Mouse (Mus musculus): ENCODE measurements at regions not wholly inside any gene's neighbourhood (a gene's known extent, or its start where the extent isn't known, plus 50 kb on each side); places are given as distances from the start of the nearest gene placed in this dataset.

GRCm38 (mm10) chr16:75487915-75488314 lies 97.9 kb downstream of the Lipi start:
- no peak for DNase-seq

- no peak for DNase-seq
Measured at GRCm38 (mm10) chr16:75483878-75484277, 102.0 kb downstream of the Lipi start.

DNA sequence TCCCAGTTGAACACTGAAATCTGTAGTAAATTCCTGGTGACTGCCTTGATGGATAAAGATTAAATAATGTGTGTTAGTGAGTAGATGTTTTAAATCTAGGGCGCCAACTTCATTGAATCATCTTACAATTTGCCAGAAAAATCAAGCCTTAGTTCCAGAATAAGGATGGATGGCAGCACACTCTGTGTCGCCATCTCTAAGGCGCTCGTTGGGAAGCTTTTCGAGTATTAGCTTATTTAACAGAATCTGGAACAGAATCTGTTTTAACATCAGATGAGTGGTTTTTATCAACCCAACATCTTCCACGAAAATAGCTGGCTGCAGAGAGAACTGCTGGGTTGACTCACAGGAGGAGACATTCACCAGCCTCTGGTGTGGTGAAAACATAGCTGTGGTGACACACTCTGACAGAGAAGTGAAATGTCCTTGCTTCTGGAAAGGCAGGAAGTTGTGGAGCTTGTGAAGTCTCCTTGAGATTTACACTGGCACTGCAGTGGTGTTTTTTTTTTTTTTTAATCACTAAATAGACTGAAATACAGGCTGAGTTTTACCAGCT lies 120.4 kb downstream of the Lipi start:
- DNase-seq, result no peak

GRCm38 (mm10) chr16:75462136-75462535 lies 123.7 kb downstream of the Lipi start:
- no peak for DNase-seq

DNA sequence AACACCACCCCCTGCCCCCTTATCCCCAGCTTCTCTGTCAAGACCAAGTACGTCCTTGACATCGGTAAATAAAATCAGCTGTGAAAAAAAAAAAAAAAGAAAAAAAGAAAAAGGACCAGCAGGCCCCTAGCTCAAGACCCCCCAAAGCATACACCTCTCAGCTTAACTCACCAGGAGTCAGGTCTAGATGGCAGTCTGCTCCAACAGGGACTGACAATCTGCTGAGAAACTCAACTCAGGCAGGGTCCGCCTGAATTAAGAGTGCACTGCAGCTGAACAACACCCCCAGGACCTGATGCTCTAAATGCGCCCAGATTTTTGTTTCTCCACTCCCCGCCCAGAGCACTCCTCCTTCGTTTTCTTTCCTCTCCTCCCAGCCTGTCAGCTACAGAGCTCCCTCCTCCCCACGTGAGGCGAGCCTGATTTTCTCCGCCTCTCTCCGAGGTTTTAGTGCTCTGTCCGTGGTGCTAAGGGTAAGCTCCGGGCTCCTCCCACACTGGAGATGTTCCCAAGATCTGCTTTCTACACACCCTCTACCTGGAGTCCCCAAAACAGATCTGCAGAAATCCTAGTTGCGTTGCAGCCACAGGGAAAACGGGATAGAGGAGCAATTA lies 138.9 kb downstream of the Lipi start:
- DNase-seq, result peak; percentile 58 to 64

GRCm38 (mm10) chr16:75439296-75439695 lies 146.6 kb downstream of the Lipi start:
- DNase-seq, result no peak

DNA sequence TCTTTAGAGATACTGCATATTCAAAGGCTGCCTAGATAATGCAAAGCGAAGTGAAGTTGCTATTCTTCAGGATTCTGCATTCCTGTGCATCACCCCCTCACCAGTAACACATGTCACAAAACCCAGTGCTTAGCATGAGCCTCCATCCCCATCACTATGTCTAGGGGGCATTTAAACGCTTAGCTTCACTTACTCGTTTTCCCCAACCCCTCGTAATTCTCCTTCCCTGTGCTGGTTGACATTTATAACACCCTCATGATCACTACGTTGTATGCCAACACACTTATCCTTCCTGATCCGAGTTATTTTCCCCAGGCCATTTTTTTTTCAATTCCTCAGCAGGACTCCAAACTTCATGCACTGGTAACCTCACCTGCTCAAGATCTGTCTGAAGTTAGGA lies 152.6 kb downstream of the Lipi start:
- no peak for DNase-seq

- DNase-seq, result no peak
Measured at GRCm38 (mm10) chr16:75384526-75385222, 201.2 kb downstream of the Lipi start.

DNA sequence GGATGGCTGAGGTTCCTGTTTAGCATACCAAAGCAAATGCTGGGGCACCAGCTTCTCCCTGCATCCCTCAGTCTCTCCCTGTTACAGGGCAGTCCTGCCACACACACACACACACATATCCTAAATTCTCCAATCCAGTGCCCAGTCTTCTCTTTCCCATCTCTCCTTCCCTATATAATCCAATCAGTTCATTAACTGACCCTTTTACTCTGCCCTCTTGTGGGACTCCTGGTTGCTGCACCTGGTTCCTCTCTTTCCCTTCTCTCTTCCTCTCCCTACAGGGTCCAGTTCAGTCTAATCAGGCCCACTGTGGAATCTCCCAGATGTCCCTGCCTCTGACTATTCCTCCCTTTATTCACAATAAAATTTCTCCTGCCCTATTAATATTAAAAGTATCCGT lies 204.7 kb downstream of the Lipi start:
- peak in 1 of 2 experiments; percentile 5 for DNase-seq

DNA sequence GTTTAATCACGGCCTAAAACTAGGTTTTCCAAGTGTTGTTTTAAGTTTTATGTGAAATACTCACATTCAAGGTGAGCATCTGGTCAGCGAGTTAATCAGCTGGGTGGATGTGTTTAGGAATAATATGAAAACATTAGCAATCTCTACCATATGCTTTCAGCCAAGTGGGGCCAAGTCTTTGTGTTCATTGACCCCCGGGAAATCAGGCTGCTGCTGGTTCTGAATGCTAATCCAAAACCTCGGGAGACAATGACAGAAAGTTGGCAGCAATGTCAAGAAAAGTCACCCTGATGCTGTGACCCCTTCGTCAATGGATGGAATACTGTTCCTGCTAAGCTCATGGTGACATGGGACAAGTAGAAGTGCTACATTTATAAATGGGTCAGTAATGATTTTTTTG lies 216.2 kb downstream of the Lipi start:
- peak; percentile 14 to 23 for DNase-seq

DNA sequence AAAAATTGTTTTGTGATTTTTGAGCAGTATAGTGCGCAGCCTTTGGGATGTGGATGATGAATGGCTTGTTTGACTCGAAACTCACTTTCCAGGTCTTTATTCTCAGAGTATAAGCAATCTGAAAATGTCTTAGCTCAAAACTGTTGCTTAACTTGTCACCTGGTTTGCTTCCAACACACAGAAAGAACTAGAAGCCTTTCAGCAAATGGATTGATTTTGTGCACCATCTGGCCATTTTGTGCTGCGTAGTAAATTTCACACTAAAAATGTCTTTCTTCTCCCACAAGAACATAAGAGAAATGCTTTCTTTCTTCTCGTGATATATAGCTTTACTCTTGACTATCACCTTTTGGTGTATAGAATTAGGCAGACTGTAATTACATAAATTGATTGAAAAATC lies 219.1 kb downstream of the Lipi start:
- no peak for DNase-seq

DNA sequence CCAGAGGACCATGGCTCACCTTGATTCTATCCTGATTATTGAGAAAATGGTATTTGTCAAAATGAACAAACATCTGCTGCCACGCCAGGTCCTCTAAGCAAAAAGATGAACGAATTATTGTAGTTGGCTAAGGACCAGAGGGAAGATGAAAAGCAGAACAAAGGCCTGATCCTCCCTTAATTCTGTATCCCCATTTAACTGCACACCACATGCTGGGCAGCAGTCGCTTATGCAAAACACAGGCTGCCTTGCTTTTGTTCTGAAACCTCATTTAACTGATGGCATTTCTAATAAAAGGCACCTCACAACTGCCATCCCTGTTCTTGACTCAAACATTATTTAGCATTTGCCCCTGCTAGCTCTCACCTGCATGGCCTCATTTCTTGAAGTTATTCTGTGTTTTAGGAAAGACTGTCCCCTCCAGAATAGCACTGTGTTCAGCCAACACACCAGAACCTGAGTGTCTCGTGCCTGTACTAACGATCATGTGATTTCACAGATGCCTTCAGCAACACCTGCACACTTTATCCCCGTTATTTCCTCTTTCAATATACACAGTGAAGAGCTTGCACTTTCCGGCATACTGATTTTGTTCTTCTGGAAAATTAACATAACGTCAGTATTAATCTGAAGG lies 220.4 kb downstream of the Lipi start:
- peak; percentile 8 to 10 for DNase-seq

- peak; percentile 6 to 22 for DNase-seq
Measured at GRCm38 (mm10) chr16:75362095-75362494, 223.8 kb downstream of the Lipi start.

GRCm38 (mm10) chr16:75360791-75361190 lies 225.1 kb downstream of the Lipi start:
- no peak for DNase-seq

DNA sequence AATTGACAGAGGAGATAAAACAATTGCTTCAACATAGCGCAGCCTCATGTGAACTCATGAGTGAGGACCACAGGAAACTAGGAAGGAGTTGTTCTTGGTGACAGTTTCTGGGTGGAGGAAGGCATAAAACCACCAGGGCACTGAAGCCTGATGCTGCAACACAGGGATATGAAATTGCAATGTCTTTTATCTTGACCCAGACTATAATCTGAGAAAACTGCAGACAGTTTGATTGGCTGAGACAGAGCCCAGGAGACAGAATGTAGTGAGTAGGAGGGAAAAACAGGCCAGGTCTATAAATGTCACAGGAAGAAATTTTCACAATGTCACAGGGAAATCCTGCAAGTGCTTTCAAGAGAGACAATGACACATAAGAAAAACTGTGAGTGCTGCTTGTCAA lies 232.5 kb downstream of the Lipi start:
- DNase-seq, result no peak

DNA sequence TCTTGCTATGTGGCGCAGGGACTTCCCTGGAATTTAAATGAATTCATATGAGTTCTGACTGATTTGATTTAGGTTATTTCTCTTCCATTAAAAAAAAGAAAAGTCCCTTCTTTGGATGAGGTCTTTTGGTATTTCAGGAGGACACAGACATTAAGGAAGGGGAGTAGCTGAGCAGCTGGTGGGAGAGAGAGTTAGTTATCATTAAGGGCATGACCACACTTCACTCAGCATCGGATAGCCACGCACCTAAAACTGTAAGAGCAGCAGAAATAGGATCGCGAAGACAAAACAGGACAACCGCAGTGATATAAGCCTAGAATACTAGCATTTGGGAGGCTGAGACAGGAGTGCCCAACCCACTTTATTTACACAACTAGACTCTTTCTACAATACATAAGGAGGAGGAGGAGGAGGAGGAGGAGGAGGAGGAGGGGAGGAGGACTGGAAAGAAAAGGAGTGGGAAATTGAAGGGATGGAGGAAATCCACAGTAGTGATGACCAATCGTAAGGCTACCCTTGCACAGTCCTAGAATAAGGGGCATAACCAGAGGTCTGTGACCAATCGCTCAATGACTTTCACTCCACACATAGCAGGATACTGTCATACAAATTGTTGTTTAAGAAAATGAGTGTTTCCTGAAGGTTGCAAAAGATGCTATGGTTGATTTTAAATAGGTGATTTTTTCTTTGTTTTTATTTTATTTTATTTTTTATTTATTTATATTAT lies 241.5 kb downstream of the Lipi start:
- DNase-seq, result no peak

DNA sequence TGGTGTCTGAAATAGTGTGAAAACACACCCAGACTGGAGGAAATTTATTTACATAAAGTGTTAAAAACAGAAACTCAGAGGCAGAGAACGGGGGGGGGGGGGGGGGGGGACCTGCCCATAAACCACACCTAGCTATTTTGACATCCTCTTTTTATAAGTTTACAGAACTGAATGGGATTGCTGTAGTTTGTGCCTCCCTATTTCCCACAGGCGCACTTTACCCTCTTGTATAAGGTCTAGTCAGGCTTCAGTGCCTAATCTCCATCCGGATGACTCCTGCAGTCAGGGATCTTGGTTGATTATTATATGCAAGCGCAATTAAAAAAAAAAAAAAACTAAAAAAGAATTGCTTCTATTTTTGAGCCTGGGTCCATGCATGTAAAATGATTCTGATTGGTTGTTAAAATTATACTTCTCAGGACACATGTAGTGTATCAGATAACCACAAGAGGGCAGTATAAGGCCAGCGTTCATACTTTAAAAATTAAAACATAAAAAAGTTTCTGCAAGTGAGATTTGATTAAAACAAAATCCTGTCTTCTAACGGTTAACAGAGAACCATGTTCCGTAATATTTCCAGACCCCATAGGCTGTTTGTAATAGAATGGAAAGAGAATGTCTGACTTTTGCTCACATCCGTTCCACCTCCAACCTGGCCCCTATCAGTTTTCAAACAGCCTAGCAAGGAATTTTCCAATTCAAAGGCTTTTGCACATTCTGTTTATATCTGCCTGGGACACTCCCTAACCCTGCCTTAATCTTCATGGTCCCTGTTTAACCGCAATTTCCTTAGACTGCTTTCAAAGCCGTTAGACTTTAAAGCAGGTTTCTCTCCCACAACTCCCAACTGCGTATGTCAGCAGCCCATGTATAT lies 242.6 kb downstream of the Lipi start:
- peak; percentile 8 to 50 for DNase-seq

DNA sequence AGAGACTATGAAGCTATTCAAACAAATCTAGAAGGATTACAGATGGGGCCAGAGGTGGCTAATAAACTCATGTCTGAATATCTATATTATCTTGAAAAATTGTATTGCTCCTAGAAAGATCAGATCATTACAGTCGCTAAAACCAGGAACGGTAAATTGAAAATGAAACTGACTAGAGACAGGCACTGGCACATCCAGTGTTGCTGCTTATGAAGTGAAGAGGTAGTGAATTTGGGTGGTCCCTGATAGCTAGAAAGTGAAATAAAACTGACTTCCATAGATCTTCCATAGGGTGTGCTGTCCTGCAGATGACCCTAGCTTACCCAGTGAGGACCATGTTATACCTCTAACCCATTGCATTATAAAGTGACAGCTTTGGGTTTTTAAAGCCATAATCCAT lies 251.6 kb downstream of the Lipi start:
- DNase-seq, result no peak

DNA sequence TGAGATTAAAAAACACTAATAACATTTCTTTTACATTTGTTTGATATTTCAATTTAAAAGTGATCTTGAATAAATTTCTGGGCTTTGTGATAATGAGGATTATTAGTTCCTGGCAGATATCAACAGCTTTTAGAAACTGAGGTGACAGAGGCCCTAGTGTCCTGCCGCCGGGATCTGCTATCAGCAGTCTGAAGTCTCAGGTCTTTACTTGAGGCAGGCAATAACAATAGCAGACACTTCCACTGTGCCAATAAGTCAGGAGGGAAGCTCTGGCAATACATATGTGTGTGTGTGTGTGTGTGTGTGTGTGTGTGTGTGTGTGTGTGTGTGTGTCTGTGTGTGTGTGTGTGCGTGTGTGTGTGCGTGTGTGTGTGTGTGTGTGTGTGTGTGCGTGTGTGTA lies 252.1 kb downstream of the Lipi start:
- no peak for DNase-seq

DNA sequence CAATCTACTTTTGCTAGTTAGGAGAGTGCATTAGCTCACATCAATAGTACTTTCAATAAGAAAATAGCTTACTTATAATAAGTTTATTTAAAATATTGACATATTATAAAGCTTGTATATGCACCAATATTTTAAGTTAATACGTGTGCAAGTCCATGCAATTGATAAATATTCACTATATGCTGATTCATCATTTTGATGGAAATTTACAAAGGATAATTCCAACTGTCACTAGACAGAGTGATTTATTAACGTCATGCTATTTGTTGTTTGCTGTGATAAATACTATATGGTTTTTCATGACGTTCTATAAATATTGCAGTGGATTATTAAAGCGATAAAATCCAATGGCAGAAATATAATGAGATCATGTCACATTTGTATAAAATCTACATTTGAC lies 253.0 kb downstream of the Lipi start:
- no peak for DNase-seq

DNA sequence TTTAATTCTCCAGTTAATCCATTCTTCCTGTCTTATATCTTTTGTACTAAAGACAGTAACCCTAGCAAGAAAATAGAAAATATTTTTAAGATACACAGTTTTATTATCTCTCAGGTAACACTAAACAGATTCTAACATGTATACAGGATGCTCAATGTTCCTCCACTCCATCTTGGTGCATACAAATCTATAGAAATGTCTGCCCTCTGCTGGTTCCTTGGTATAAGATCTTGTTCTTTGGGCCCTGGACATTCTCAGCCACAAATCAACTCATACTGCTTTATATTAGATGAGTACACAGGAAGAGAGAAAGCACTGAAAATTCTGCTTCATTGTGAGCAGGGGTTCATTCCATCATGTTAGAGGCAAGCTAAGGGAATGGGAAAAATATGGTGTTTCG lies 260.6 kb downstream of the Lipi start:
- peak; percentile 22 to 44 for DNase-seq

DNA sequence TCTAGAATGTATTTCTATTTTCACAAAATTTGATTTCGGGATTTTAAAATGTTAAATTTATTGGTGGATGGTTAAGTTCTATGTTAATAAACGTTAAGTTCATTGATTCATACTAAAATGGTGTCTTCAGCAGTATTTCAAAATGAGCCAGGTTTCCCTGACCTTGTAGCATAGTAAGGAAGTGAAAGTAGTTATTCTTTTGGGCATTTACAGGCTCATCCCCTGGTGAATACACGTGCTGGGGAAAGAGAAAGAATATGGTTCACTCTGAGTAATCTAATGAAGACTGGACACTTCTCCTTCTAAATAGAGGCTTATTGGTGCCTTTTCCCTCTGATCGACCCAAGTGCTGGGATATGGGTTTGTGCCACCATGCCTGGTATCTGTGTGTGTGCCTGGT lies 281.1 kb downstream of the Lipi start:
- DNase-seq, result no peak
